Mouse (Mus musculus): Measurements from ENCODE around the gene Pgap2.

DNA sequence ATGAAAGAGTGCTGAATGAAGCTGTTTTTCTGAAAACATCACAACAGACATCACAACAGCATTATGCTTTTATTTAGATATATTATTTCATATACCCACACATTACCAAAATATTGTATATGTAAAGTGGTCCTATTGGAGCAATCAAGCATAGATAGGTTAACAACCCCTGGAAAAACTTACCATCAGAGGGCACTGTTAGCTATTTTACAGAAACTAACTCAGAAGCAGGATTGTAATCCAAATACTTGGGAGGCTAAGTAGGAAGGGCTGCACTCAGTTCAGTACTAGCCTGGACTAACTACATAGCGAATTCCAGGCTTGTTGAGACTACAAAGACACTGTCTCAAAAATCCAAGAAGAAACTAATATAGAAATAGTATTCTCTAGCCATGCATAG lies 17.7 kb upstream of the Pgap2 start:
- TF ChIP-seq EP300 (IDR thresholded peaks at IDR 0.05; ENCODE audit: low read length) (no peak), MAX (IDR thresholded peaks at IDR 0.05; ENCODE audit: low read length) (no peak), CTCF (conservative IDR thresholded peaks at IDR 0.05 in 1 of 2, IDR thresholded peaks at IDR 0.05 in 1 of 2; ENCODE audit: low read depth in 2 of 2, low read length in 2 of 2) (peak in 1 of 2 experiments; percentile 48; a peak in 2 of 4 replicates), ZC3H11A (IDR thresholded peaks at IDR 0.05; ENCODE audit: low read depth, low read length) (no peak), ZMIZ1 (IDR thresholded peaks at IDR 0.05; ENCODE audit: low read depth, low read length) (no peak), JUND (conservative IDR thresholded peaks at IDR 0.05; ENCODE audit: low read depth, low read length) (no peak), GABPA (IDR thresholded peaks at IDR 0.05; ENCODE audit: insufficient replicate concordance, low read depth, low read length) (no peak)
